ENCODE assay signal across 27 mouse cellular contexts in the genomic region with DNA sequence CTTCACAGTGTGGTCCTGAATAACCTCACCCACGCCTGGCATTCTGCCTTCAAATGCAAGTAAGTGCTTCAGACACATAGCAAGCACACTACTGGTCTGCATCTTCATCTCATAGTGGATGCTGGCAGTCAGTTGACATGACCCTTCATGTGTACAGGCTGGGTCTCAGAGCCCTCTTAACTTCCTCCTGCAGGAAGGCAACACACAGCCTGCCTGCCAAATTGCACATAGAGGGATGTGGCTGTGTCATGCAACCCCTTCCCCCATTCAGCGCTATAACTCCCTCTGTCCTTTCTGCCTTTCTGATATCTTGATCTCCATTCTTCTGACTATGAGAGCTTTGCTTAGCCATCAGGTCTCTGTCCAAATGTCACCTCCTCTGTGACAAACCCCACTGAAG. TPM values are rescaled to one million over a fixed set of nuclear protein-coding genes. Genes with fewer than 3 reads are reported as not detected.
DNase-seq lines count a peak whose midpoint lies in the region; ATAC-seq and TF ChIP-seq lines count a peak whose summit lies in the region.
"Had no signal": no experiment of that assay in that cellular context is flagged by ENCODE, and none has a peak within 500 bp of the region (broad histone marks: within the 10 kb centered on the region; RNA-seq: fewer than 3 reads in every experiment).

No protein-coding gene starts in this region.

- dilution Hi-C loops in CH12.LX (cut with MboI; ENCODE audit: extremely low pct_ligation_motif_present, extremely low pct_unique_long_range_greater_than_20kb, low sequenced_read_pairs) = no loop called here

- H3K27ac ChIP-seq in CH12.LX (ENCODE audit: insufficient read depth, low read depth) = no peak overlapping the region
- H3K27ac ChIP-seq in midbrain, embryonic 16.5 days (ENCODE audit: low read length) = no peak overlapping the region
- H3K27ac ChIP-seq: embryonic facial prominence, embryonic 10.5 days; embryonic facial prominence, embryonic 13.5 days; forebrain, embryonic 12.5 days; hindbrain, embryonic 10.5 days; hindbrain, embryonic 13.5 days; intestine, embryonic 15.5 days had no signal

- H3K9ac ChIP-seq in CH12.LX (ENCODE audit: insufficient read depth, low read depth) = no peak overlapping the region
- H3K9ac ChIP-seq in midbrain, embryonic 16.5 days (ENCODE audit: low read depth, low read length) = no peak overlapping the region
- H3K9ac ChIP-seq: embryonic facial prominence, embryonic 13.5 days; forebrain, embryonic 12.5 days; forebrain, postnatal 0 days; hindbrain, embryonic 13.5 days; intestine, embryonic 15.5 days had no signal

- peak; percentile 67 for ATAC-seq in common myeloid progenitor, adult 5-6 weeks (replicated peaks; ENCODE audit: low read depth, poor library complexity, severe bottlenecking)
- peak; percentile 47 to 57 for ATAC-seq in hematopoietic stem cell, adult 5-6 weeks (replicated peaks in 1 of 2; ENCODE audit: insufficient read depth in 1 of 2, low FRiP score in 2 of 2, low TSS enrichment in 1 of 2, low read depth in 1 of 2, poor library complexity in 2 of 2, severe bottlenecking in 2 of 2)
- peak; percentile 69 for ATAC-seq in megakaryocyte progenitor cell, adult 5-6 weeks (replicated peaks; ENCODE audit: poor library complexity)
- no peak for ATAC-seq in midbrain, embryonic 16.5 days
- ATAC-seq: forebrain, postnatal 0 days; hindbrain, embryonic 16.5 days; intestine, embryonic 15.5 days had no signal

- no peaks in the 10 kb centered on the region for H3K27me3 ChIP-seq in CH12.LX (replicated peaks)
- no peaks in the 10 kb centered on the region for H3K27me3 ChIP-seq in midbrain, embryonic 16.5 days (ENCODE audit: control insufficient read depth, insufficient read depth, low read depth, low read length)
- H3K27me3 ChIP-seq: embryonic facial prominence, embryonic 13.5 days; hindbrain, embryonic 13.5 days; intestine, embryonic 15.5 days had no signal

- TF ChIP-seq POLR2A in CH12.LX (IDR thresholded peaks at IDR 0.05; ENCODE audit: low read depth, low read length) = no peak

- no peaks in the 10 kb centered on the region for H3K36me3 ChIP-seq in CH12.LX (replicated peaks in 1 of 2; ENCODE audit: control insufficient read depth in 1 of 2, insufficient read depth in 1 of 2, low read length in 1 of 2)
- no peaks in the 10 kb centered on the region for H3K36me3 ChIP-seq in midbrain, embryonic 16.5 days (ENCODE audit: control insufficient read depth, insufficient read depth, low read length)
- H3K36me3 ChIP-seq: embryonic facial prominence, embryonic 10.5 days; embryonic facial prominence, embryonic 13.5 days; forebrain, embryonic 12.5 days; hindbrain, embryonic 10.5 days; hindbrain, embryonic 13.5 days; intestine, embryonic 15.5 days had no signal

- no peak for TF ChIP-seq EP300 in CH12.LX (IDR thresholded peaks at IDR 0.05; ENCODE audit: low read length)

- in situ Hi-C loops in CH12.LX (cut with MboI; ENCODE audit: low pct_ligation_motif_present, low pct_unique_long_range_greater_than_20kb, low sequenced_read_pairs) = no loop called here

- TF ChIP-seq RAD21 in CH12.LX (IDR thresholded peaks at IDR 0.05; ENCODE audit: low read depth, low read length) = no peak

- H3K4me1 ChIP-seq in CH12.LX (ENCODE audit: control insufficient read depth in 1 of 2, insufficient read depth in 2 of 2) = peaks cover 17 to 51% of the 10 kb centered on the region in 2 experiments
- no peaks in the 10 kb centered on the region for H3K4me1 ChIP-seq in midbrain, embryonic 16.5 days (ENCODE audit: control insufficient read depth, insufficient read depth, low read length)
- H3K4me1 ChIP-seq: embryonic facial prominence, embryonic 10.5 days; embryonic facial prominence, embryonic 13.5 days; hindbrain, embryonic 10.5 days; hindbrain, embryonic 13.5 days; intestine, embryonic 15.5 days had no signal

- peak; percentile 9 for DNase-seq in CH12.LX (ENCODE audit: extremely low read depth)
- DNase-seq in right cerebral cortex, postnatal 14 days = no peak
- no peak for DNase-seq in cerebellum, adult 8-10 months
- DNase-seq: adrenal gland, adult 2 months; adrenal gland, postnatal 25 days; B cell, adult 2 months; cerebellum, adult 11 months; cerebellum, adult 2 months; cerebellum, postnatal 14 days; embryo, embryonic 11 days; forebrain, postnatal 0 days; gastrocnemius, postnatal 25 days; kidney, adult 11 months had no signal

- no peaks in the 10 kb centered on the region for H3K79me2 ChIP-seq in CH12.LX (replicated peaks; ENCODE audit: control insufficient read depth, extremely low read depth, insufficient read depth, poor library complexity, severe bottlenecking)

- H3K4me3 ChIP-seq in CH12.LX (replicated peaks in 1 of 3; ENCODE audit: low read depth in 2 of 3, low read length in 2 of 3, poor library complexity in 1 of 3) = no peak overlapping the region
- H3K4me3 ChIP-seq in midbrain, embryonic 16.5 days (ENCODE audit: low read depth, low read length) = no peak overlapping the region
- H3K4me3 ChIP-seq: embryonic facial prominence, embryonic 10.5 days; embryonic facial prominence, embryonic 13.5 days; erythroblast, embryonic 14.5 days; forebrain, embryonic 12.5 days; hindbrain, embryonic 10.5 days; hindbrain, embryonic 13.5 days; intestine, embryonic 15.5 days had no signal

- no peak for TF ChIP-seq CTCF in CH12.LX (conservative IDR thresholded peaks at IDR 0.05 in 1 of 2, IDR thresholded peaks at IDR 0.05 in 1 of 2; ENCODE audit: low read depth in 2 of 2, low read length in 2 of 2)

- no peak overlapping the region for H3K4me2 ChIP-seq in CH12.LX (ENCODE audit: insufficient read depth, low read depth, poor library complexity, severe bottlenecking)
- H3K4me2 ChIP-seq in midbrain, embryonic 16.5 days (ENCODE audit: low read length) = no peak overlapping the region
- H3K4me2 ChIP-seq: embryonic facial prominence, embryonic 13.5 days; forebrain, embryonic 12.5 days; heart, embryonic 11.5 days; hindbrain, embryonic 13.5 days; intestine, embryonic 15.5 days had no signal

- 83% methylated on average over 2 of the region's 2 CpGs for WGBS in midbrain, embryonic 16.5 days

- H3K9me3 ChIP-seq in CH12.LX (replicated peaks; ENCODE audit: low read length) = no peaks in the 10 kb centered on the region
- H3K9me3 ChIP-seq in midbrain, embryonic 16.5 days (replicated peaks; ENCODE audit: control insufficient read depth, low read length, poor library complexity, severe bottlenecking) = no peaks in the 10 kb centered on the region
- H3K9me3 ChIP-seq: embryonic facial prominence, embryonic 10.5 days; embryonic facial prominence, embryonic 13.5 days; forebrain, embryonic 12.5 days; hindbrain, embryonic 10.5 days; hindbrain, embryonic 13.5 days; intestine, embryonic 15.5 days had no signal

TF ChIP-seq in CH12.LX, 34 proteins besides CTCF, POLR2A, EP300 and RAD21:
- TF ChIP-seq NELFE (IDR thresholded peaks at IDR 0.05; ENCODE audit: low read depth, low read length) (no peak), ZC3H11A (IDR thresholded peaks at IDR 0.05; ENCODE audit: low read depth, low read length) (no peak), UBTF (IDR thresholded peaks at IDR 0.05; ENCODE audit: low read depth, low read length) (no peak), JUN (IDR thresholded peaks at IDR 0.05; ENCODE audit: insufficient read depth, low read depth, low read length) (no peak), E2F4 (IDR thresholded peaks at IDR 0.05; ENCODE audit: insufficient replicate concordance, low read depth, low read length) (no peak), PAX5 (IDR thresholded peaks at IDR 0.05; ENCODE audit: low read length) (no peak), ETS1 (conservative IDR thresholded peaks at IDR 0.05; ENCODE audit: low read depth, low read length) (no peak), RCOR1 (conservative IDR thresholded peaks at IDR 0.05; ENCODE audit: low read depth, low read length) (no peak), SIN3A (IDR thresholded peaks at IDR 0.05; ENCODE audit: low read length) (no peak)

RNA-seq across cellular contexts. Expression of gene Sel1l3, which starts 19.3 kb away (rescaled TPM):
- total RNA-seq in CH12.LX (2012; rRNA removed) = 0.17 and 0.34 TPM in 2 replicates
- 0.14 and 0.28 TPM in 2 replicates for total RNA-seq in CH12.LX (2014; rRNA removed)
- 0.71 and 0.76 TPM in 2 replicates for polyA plus RNA-seq in CH12.LX (2012; ENCODE audit: insufficient read length, low read depth)
- not detected in 2 replicates for total RNA-seq in common myeloid progenitor, adult 5-6 weeks (2017)
- total RNA-seq in hematopoietic stem cell, adult 5-6 weeks (2017) = 0.35 and 0.69 TPM in 2 replicates
- total RNA-seq in megakaryocyte progenitor cell, adult 5-6 weeks (2015) = not detected in 2 replicates
- 0.03 TPM in 1 of 2 replicates, not detected in the other for total RNA-seq in megakaryocyte progenitor cell, adult 5-6 weeks (2017)
- polyA plus RNA-seq in midbrain, embryonic 16.5 days (2015; fragmentation: Nextera tagmentation; extraction: Ambion mirVana) = 6.8 and 7.3 TPM in 2 replicates
- total RNA-seq: MEL had no signal
- polyA plus RNA-seq: erythroblast, embryonic 14.5 days had no signal
